Mouse (Mus musculus) cortical plate, adult 2 months (tissue): ENCODE data around the gene Rapgefl1. TPM values are rescaled to one million over a fixed set of nuclear protein-coding genes. Genes with fewer than 3 reads are reported as not detected.

ENCODE experiments used
- H3K27ac ChIP-seq: fragments of 200-500 bp; 2 replicates; pipeline ENCODE4 v1.5.1; 2012; ENCODE audit warnings: low read length, control low read depth, inconsistent platforms; ENCODE audit not compliant: insufficient read depth
- H3K4me1 ChIP-seq: fragments of 200-500 bp; 2 replicates; pipeline ENCODE4 v1.6.1; 2011; ENCODE audit warnings: low read length; ENCODE audit not compliant: control insufficient read depth, insufficient read depth
- H3K4me3 ChIP-seq: fragments of 200-500 bp; 2 replicates; pipeline ENCODE4 v1.5.1; 2011; ENCODE audit warnings: mild to moderate bottlenecking, low read length, control low read depth; ENCODE audit not compliant: insufficient read depth
- CTCF ChIP-seq: fragments of 200-500 bp; IDR thresholded peaks from 2 replicates; pipeline ENCODE4 v1.5.1; 2011; ENCODE audit warnings: mild to moderate bottlenecking, control low read depth, low read length; ENCODE audit not compliant: insufficient read depth; ENCODE audit errors: extremely low read depth
- POLR2A ChIP-seq: fragments of 200-500 bp; IDR thresholded peaks from 2 replicates; pipeline ENCODE4 v1.6.1; 2011; ENCODE audit warnings: mild to moderate bottlenecking, low read length, control low read depth; ENCODE audit not compliant: insufficient read depth; ENCODE audit errors: extremely low read depth
- polyA plus RNA-seq: library from polyadenylated mRNA; depleted of rRNA; stranded (reverse); fragments of >200 nt; gene quantifications from 2 replicates; pipeline ENCODE4 v1.2.3, GENCODE M21; 2012; rRNA removed

The Rapgefl1 gene
- polyA plus RNA-seq = 153 and 181 TPM in 2 replicates

DNA sequence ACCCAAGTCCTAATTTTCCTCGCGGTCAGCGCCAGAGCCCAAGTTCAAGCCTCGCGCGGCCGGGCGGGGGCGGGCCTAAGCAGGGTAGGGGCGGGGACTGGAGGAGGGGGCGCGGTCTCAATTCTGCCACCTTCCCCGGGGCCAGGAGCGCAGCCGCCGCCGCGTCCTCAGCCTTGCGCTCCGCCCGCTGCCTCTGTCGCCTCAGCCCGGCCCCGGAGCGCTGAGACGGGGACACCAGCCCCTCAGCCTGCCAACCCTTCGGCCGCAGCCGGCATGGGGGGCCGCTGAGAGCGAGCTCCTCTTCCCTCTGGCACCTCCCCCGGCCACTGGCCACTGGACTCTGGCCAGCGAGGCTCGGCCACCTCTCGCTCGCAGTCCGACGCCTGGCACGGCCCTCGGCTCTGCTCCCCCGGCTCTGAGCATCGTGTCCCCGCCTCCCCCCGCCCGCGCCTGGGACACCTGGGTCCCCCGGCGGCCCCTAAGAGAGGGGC is at the start of gene Rapgefl1:
TSS of gene Rapgefl1 (plus strand) at position 135 of the 491 bp plus-strand sequence.
- TF ChIP-seq POLR2A = peak; percentile 63; the same call in 1 of the 2 replicates
- no peak for TF ChIP-seq CTCF
- Histone ChIP-seq H3K4me3 (peak within 1 kb of the TSS; percentile 81), H3K27ac (peak within 1 kb of the TSS; percentile 90), H3K4me1 (peaks cover 7% of the 10 kb centered on the region; the same call in 1 of the 2 replicates)

- Histone ChIP-seq H3K4me3 (no peak overlapping the region), H3K27ac (peak overlapping the region; percentile 2; the same call in 1 of the 2 replicates), H3K4me1 (peaks cover 13% of the 10 kb centered on the region)
- TF ChIP-seq POLR2A (no peak), CTCF (no peak)
These were observed 49.4 kb upstream of the Rapgefl1 start for GRCm38 (mm10) chr11:98787229-98787628.

- peaks cover 11% of the 10 kb centered on the region for H3K4me1 ChIP-seq
- H3K27ac ChIP-seq = no peak overlapping the region
- TF ChIP-seq POLR2A (no peak), CTCF (no peak)
- H3K4me3 ChIP-seq = no peak overlapping the region
These were observed 48.9 kb upstream of the Rapgefl1 start for GRCm38 (mm10) chr11:98787691-98788090.

GRCm38 (mm10) chr11:98788139-98788538 is 48.4 kb upstream of the Rapgefl1 start:
- H3K27ac ChIP-seq = no peak overlapping the region
- TF ChIP-seq POLR2A (no peak), CTCF (no peak)
- H3K4me1 ChIP-seq = peaks cover 11% of the 10 kb centered on the region
- no peak overlapping the region for H3K4me3 ChIP-seq

DNA sequence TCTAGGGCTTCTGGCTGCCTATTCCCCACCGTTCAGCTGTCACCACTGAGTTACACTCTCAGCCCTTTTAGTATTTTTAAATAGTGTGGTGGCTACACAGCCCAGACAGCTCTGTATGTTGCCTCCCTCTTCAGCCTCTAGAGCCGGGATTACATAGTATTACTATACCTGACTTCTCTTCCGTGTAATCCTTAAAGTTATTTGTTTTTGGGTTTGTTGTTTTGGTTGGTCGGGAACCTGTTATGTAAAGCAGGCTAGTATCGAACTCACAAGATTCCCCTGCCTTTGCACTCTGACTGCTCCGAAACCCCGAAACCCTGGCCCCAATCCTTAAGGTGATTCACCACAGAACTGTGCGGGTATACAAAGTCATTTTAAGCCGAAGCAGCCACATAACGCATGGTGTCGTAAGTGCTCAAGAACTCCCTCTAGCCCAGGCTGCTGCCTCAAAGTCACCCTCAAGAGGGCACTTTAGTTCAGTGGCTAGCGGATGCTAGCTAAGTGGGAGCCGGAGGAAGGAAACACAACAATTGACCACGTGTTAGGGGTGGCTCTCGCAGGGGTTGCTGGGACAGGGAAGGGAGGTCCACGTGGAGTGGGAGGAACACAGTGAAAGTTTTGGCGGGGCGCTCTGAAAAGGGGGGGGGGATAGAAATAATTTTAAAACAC is 47.9 kb upstream of the Rapgefl1 start:
- Histone ChIP-seq H3K4me1 (peaks cover 9% of the 10 kb centered on the region), H3K27ac (no peak overlapping the region)

GRCm38 (mm10) chr11:98789219-98789807 is 47.3 kb upstream of the Rapgefl1 start:
- peaks cover 4% of the 10 kb centered on the region for H3K4me1 ChIP-seq
- H3K27ac ChIP-seq = no peak overlapping the region
- H3K4me3 ChIP-seq = peak overlapping the region; percentile 32
- no peak for TF ChIP-seq CTCF
- TF ChIP-seq POLR2A = no peak

More for the DNA sequence above, 47.9 kb upstream of the Rapgefl1 start:
- 0 out of 2 replicates have a peak, but pooled peaks have one; percentile 22 for TF ChIP-seq POLR2A
- TF ChIP-seq CTCF = peak; percentile 74
- peak overlapping the region; percentile 32; the same call in 1 of the 2 replicates for H3K4me3 ChIP-seq

DNA sequence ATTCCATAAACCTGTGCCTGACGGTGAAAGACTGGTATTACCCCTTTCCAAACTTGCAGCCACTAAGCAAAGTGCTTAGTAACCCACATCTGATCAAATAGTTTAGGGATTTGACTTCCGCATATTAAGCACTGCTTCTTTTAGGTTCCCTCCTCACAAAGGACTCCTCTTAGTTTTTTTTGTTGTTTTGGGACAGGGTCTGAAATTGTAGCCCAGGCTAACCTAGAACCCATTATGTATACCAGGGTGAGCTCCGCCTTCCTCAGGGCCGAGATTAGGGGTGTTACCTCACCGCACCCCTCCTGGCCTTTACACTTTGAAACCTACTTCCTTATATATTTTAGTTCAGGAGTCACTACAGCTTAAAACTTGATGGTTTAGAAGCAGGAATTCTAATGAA is 46.8 kb upstream of the Rapgefl1 start:
- TF ChIP-seq POLR2A (no peak), CTCF (no peak)
- no peak overlapping the region for H3K27ac ChIP-seq
- no peak overlapping the region for H3K4me3 ChIP-seq
- peaks cover 4% of the 10 kb centered on the region for H3K4me1 ChIP-seq

DNA sequence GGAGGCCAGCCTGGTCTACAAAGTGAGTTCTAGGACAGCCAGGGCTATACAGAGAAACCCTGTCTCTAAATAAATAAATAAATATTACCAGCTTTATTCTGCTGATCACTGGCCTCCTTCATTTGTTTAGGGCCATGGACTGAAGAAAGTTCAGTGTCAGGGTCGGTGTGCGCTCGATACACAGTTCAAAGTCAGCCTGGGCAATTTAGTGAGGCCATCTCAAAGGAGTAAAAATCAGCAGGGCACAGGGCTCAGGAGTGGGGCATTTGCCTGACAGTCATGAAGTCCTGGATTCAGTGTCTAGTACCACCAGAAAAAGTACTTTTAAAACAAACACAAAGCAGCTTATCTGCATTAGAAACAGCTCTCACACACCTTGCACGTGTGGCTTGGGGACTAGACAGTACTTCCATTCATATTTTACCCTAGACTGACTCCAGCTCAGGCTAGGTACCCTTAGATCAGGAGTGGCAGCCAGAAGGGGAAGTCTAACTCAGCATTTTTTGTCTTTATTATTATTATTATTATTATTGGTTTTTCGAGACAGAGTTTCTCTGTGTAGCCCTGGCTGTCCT is 45.9 kb upstream of the Rapgefl1 start:
- peaks cover 4% of the 10 kb centered on the region for H3K4me1 ChIP-seq
- H3K4me3 ChIP-seq = no peak overlapping the region
- no peak overlapping the region for H3K27ac ChIP-seq
- TF ChIP-seq POLR2A = no peak
- TF ChIP-seq CTCF = no peak

- Histone ChIP-seq H3K4me3 (no peak overlapping the region), H3K4me1 (no peaks in the 10 kb centered on the region), H3K27ac (no peak overlapping the region)
- TF ChIP-seq POLR2A (no peak), CTCF (no peak)
These were observed 45.1 kb upstream of the Rapgefl1 start for GRCm38 (mm10) chr11:98791448-98791847.
